In genomic region chr7:75983809-75984171, GRCm38 (mm10) we compare ENCODE assay signal across 14 mouse cellular contexts.
DNase-seq lines count a peak whose midpoint lies in the region; ATAC-seq and TF ChIP-seq lines count a peak whose summit lies in the region.
"Had no signal": no experiment of that assay in that cellular context is flagged by ENCODE, and none has a peak within 500 bp of the region (broad histone marks: within the 10 kb centered on the region; RNA-seq: fewer than 3 reads in every experiment).

No protein-coding gene starts in this region.

- peak overlapping the region; percentile 39; the same call in 1 of the 2 replicates for H3K4me2 ChIP-seq in kidney, postnatal 0 days (ENCODE audit: low read length)
- H3K4me2 ChIP-seq in forebrain, embryonic 15.5 days (replicated peaks), result peak overlapping the region; percentile 31
- peak overlapping the region; percentile 54 for H3K4me2 ChIP-seq in neural tube, embryonic 15.5 days

- H3K4me3 ChIP-seq in kidney, postnatal 0 days (replicated peaks; ENCODE audit: low read depth, low read length), result no peak overlapping the region
- H3K4me3 ChIP-seq in forebrain, embryonic 15.5 days, result peak overlapping the region; percentile 8; the same call in 1 of the 2 replicates
- peak overlapping the region; percentile 47 for H3K4me3 ChIP-seq in midbrain, embryonic 10.5 days
- peak overlapping the region; percentile 21 for H3K4me3 ChIP-seq in neural tube, embryonic 15.5 days (replicated peaks)
- H3K4me3 ChIP-seq: megakaryocyte, embryonic 14.5 days had no signal

- H3K9ac ChIP-seq in kidney, postnatal 0 days (ENCODE audit: low read depth, low read length), result no peak overlapping the region
- 0 out of 2 replicates have a peak overlapping the region, but pooled peaks have one; percentile 6 for H3K9ac ChIP-seq in forebrain, embryonic 15.5 days (replicated peaks)
- H3K9ac ChIP-seq in neural tube, embryonic 15.5 days (replicated peaks), result no peak overlapping the region
- H3K9ac ChIP-seq: lung, embryonic 14.5 days had no signal

- H3K27ac ChIP-seq in kidney, postnatal 0 days, result no peak overlapping the region
- H3K27ac ChIP-seq in forebrain, embryonic 15.5 days (replicated peaks), result peak overlapping the region; percentile 79
- H3K27ac ChIP-seq in midbrain, embryonic 10.5 days (replicated peaks), result 0 out of 2 replicates have a peak overlapping the region, but pooled peaks have one; percentile 62
- no peak overlapping the region for H3K27ac ChIP-seq in neural tube, embryonic 15.5 days (replicated peaks)

- H3K4me1 ChIP-seq in kidney, postnatal 0 days (replicated peaks; ENCODE audit: insufficient read depth, low read length), result 0 out of 2 replicates have a peak, but pooled peaks cover 5% of the 10 kb centered on the region
- peaks cover 17% of the 10 kb centered on the region for H3K4me1 ChIP-seq in forebrain, embryonic 15.5 days
- H3K4me1 ChIP-seq in midbrain, embryonic 10.5 days, result peaks cover 18% of the 10 kb centered on the region
- H3K4me1 ChIP-seq in neural tube, embryonic 15.5 days, result peaks cover 11% of the 10 kb centered on the region
- H3K4me1 ChIP-seq: megakaryocyte, embryonic 14.5 days had no signal

- H3K27me3 ChIP-seq in kidney, postnatal 0 days (ENCODE audit: insufficient read depth, low read length), result no peaks in the 10 kb centered on the region
- no peaks in the 10 kb centered on the region for H3K27me3 ChIP-seq in forebrain, embryonic 15.5 days
- no peaks in the 10 kb centered on the region for H3K27me3 ChIP-seq in midbrain, embryonic 10.5 days (ENCODE audit: low read depth, poor library complexity, severe bottlenecking)
- H3K27me3 ChIP-seq in neural tube, embryonic 15.5 days (replicated peaks), result no peaks in the 10 kb centered on the region

- no peaks in the 10 kb centered on the region for H3K9me3 ChIP-seq in kidney, postnatal 0 days (replicated peaks; ENCODE audit: low read length)
- no peaks in the 10 kb centered on the region for H3K9me3 ChIP-seq in forebrain, embryonic 15.5 days
- no peaks in the 10 kb centered on the region for H3K9me3 ChIP-seq in midbrain, embryonic 10.5 days (replicated peaks)
- no peaks in the 10 kb centered on the region for H3K9me3 ChIP-seq in neural tube, embryonic 15.5 days (replicated peaks)
- H3K9me3 ChIP-seq: megakaryocyte, embryonic 14.5 days had no signal

- WGBS in kidney, postnatal 0 days, result 52% methylated on average over 7 of the region's 7 CpGs
- 11% methylated on average over 7 of the region's 7 CpGs for WGBS in forebrain, embryonic 15.5 days
- 49% methylated on average over 7 of the region's 7 CpGs for WGBS in midbrain, embryonic 10.5 days
- 15% methylated on average over 7 of the region's 7 CpGs for WGBS in neural tube, embryonic 15.5 days

- TF ChIP-seq CTCF in kidney, postnatal 0 days (IDR thresholded peaks at IDR 0.05; ENCODE audit: low read depth), result no peak

- no peak for DNase-seq in kidney, postnatal 0 days (ENCODE audit: low spot score)
- DNase-seq in kidney, adult 9 months, result no peak
- no peak for DNase-seq in midbrain, embryonic 10.5 days (ENCODE audit: low spot score)
- no peak for DNase-seq in thymus, postnatal 14 days
- DNase-seq in adrenal gland, postnatal 25 days, result no peak
- DNase-seq: cerebellum, adult 9-10 months; heart, postnatal 36 days; kidney, adult 8-10 months; lung, embryonic 14.5 days; thymus, postnatal 36 days had no signal

- H3K36me3 ChIP-seq in kidney, postnatal 0 days (ENCODE audit: insufficient read depth, low read length), result no peaks in the 10 kb centered on the region
- no peaks in the 10 kb centered on the region for H3K36me3 ChIP-seq in forebrain, embryonic 15.5 days
- no peaks in the 10 kb centered on the region for H3K36me3 ChIP-seq in midbrain, embryonic 10.5 days
- H3K36me3 ChIP-seq in neural tube, embryonic 15.5 days, result no peaks in the 10 kb centered on the region

- no peak for ATAC-seq in kidney, postnatal 0 days (replicated peaks; ENCODE audit: low FRiP score, low read depth)
- ATAC-seq in forebrain, embryonic 15.5 days (replicated peaks), result no peak
- ATAC-seq in neural tube, embryonic 15.5 days (ENCODE audit: low FRiP score), result no peak; the same call in 1 of the 2 replicates
- ATAC-seq: activated CD4-positive, CD25-positive, alpha-beta regulatory T cell, adult 4 months had no signal

Comparison
In these comparisons a context has a peak if more than half of its experiments do, and no peak if none do; other contexts are left out.
1. H3K27ac ChIP-seq: peak in forebrain, embryonic 15.5 days (single experiment) and midbrain, embryonic 10.5 days (single experiment); none in kidney, postnatal 0 days (single experiment) and neural tube, embryonic 15.5 days (single experiment).
2. Peak in every context shown above with its lines, with median percentiles within 50 percentile points of each other: H3K4me2 ChIP-seq.